Mouse (Mus musculus): ENCODE results near the gene Nfya. TPM values are rescaled to one million over a fixed set of nuclear protein-coding genes. Genes with fewer than 3 reads are reported as not detected.

Nfya gene
- total RNA-seq, 2 experiments from 2014 or later, result 30.3 to 42.0 TPM

DNA sequence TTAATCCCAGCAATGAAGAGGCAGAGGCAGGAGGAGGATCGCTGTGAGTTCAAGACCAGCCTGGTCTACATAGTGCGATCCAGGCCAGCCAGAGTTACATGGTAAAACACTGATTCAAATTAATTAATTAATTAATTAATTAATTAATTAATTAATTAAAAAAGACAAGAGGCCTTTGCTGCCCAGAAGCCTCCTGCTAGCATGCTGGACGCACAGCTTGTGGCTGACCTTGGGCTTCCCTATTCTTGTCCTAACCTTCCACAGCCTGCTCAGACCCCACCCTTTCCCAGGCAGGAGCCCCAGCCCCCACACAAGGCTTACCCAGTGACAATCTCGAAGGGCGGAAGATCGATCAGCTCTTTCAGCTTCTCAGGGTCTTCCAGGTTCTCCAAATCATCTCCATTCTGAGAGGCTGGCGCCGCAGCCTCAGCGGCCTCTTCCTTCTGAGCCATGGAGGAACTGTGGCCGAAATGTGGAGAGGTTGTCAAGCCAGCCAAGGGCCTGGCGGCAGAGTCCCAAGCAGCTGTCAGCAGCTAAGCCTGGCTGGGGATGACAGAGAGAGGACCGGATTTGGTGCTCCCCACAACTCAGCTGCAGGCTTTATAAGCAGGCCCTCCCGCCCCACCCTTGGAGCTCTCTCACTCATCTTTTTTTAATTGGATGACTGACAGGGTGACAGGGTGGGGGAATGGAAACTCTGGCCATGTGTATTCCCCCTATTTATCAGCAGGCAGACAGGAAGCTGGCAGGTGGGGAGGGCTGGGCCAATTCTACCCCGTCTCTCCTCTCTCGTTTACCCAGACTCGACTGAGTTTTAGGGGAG lies 22.7 kb upstream of the Nfya start, which contains the start of gene Apobec2:
TSS of gene Apobec2 (minus strand) at position 773 of the 823 bp plus-strand sequence.
- DNase-seq (ENCODE audit: low spot score in 2 of 2), result no peak

DNA sequence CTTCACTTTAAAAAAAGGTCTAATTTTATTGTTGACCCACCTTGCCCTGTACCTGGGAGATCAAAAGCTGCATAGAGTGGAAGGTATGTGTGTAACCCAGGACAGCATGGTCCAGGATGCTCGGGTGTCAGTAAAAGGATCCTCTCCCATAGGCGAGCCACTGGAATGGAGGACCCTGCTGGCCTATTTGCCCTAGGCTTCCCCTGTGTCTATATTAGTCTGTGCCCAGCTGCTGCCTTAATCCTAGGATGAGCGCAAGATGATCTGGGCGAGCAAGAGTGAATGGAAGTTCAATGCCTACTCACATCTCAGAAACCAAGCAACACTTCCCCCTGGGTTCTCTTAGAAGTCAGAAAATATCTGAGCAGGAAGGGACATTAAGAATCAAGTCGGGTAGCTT lies 21.3 kb upstream of the Nfya start:
- DNase-seq (ENCODE audit: low spot score in 2 of 2), result no peak

DNA sequence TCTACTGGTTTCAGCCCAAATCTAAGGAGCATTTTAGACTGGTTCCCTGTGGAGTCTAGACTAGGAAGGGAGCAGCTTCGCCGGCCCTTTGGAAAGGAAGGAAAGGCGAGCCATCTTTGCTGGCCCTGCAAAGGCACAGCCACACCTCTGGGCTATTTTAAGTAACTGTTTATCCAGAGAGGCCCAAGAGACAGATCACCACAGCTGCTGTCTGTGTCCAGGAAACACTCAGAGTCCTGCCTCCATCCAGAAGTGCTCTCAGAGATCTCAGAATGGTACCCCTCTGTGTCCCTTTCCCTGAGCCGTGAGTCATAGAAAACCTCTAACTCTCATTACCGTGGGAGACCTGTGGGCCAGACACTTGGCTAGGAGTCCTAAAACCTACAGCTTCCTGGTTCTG lies 20.7 kb upstream of the Nfya start:
- no peak for DNase-seq (ENCODE audit: low spot score in 2 of 2)

DNA sequence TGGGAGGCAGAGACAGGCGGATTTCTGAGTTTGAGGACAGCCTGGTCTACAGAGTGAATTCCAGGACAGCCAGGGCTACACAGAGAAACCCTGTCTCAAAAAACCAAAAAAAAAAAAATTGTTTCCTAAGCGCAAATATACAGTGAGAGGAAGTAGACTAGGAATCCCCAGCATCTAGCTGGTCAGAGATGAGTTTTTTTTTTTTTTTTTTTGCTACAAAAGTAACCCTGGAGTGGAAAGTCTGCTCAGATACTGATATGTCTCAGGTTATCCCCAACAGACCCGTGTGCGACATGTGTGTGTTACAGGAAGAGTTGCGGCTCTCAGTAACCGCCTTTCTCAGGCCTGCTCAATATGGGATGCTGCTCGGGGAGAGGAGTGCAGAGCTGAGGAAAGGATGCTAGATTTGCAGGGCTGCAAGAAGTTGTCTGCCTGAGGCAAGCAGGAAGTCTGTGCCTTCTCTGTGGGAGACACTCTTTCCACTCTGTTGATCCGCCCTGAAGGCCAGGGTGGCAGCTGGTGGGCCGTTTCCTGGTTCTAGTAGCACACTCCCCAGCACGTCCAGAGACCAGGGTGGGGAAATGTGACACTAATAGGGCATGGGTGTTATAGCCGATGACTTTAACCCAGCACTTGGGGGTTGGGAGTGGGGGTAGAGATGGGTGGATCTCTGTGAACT lies 18.3 kb upstream of the Nfya start:
- no peak for DNase-seq (ENCODE audit: low spot score in 2 of 2)

DNA sequence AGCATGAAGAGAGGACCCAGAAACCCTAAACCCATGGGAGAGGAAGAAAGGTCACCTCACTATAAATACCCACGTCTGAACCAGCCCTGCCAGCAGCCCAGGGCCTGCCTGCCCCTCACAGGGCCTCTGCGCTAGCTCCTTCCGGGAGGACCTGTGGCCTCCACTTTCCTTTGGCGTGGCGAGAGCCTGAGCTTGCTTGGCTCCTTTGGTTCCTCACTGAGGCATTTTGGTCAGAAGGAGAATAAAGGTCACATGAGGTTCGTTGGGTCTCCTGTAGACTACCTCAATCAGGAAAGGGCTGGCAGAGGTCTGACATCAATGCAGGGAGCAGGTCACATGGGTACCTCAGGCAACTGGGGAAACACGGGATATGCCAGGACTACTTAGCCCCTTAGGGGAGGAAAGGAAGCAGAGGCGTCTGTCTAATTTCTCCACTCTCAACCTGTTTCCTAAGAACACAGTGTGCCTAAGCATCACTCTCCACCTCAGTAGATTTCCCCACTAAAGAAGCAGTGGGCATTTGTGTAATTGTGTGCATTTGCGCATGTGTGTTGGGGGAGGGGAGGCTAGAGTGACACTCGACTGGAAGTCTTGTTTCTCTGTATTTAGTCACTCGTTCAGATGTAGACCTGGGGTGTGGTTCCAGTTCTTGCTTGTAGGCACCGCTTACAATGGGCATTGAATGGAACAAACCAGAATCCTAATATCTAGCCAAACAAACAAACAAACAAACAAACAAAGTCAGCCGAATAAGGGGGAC lies 17.5 kb upstream of the Nfya start:
- no peak for DNase-seq (ENCODE audit: low spot score in 2 of 2)

DNA sequence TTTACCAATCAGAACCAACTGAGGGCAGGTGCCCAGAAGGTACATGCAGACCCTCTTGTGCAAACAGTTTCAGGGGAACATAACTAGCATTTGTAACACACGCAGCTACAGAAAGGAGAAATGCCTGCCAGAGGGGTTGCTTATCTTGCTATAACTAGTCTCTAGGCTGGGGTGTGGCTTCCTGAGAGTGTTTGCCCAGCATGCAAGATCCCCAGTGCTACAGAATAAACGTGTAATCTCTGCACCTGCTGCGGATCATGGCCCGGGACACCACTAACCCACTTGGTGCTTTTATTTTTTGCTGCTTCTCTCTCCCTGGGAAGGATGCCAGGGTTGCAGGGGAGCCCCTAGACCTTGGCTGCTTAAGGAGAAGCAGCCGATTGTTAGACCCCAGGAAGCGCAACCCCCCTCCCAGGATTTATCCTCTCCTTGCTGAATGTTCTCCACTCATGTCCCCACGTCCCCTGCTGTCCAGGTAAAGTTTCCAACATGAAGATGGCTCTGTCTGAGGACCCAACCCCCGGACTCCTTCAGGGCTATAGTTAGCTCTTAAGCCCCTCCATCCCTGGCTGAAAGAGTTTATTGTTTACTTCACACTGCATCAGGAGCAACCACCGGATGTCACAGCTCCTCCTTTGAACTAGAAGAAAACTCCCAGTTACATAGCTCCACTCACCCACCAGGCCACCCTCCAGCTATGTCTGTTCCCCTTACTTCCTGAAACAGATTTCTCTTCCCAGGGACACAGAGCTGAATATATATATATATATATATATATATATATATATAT lies 16.3 kb upstream of the Nfya start:
- DNase-seq (ENCODE audit: low spot score in 2 of 2), result no peak

DNA sequence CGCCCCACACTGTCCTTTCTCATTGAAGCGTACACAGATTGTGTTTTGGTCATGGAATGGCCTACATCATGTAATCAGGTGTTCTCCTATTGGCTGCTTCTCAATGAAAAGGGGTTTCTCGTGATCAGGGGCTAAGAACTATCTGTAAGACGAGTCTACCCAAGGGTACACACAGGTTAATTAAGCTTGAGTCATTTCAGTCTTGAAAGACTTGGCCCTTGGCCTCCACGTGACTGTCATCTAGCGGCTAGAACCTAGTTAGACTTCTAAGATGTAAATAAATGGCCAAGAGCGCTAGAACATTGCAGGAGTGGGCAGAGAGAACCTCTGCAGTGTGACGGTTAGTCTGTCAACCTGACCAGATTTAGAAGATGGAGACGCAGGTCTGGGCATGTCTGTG lies 14.5 kb upstream of the Nfya start:
- DNase-seq (ENCODE audit: low spot score in 2 of 2), result no peak

DNA sequence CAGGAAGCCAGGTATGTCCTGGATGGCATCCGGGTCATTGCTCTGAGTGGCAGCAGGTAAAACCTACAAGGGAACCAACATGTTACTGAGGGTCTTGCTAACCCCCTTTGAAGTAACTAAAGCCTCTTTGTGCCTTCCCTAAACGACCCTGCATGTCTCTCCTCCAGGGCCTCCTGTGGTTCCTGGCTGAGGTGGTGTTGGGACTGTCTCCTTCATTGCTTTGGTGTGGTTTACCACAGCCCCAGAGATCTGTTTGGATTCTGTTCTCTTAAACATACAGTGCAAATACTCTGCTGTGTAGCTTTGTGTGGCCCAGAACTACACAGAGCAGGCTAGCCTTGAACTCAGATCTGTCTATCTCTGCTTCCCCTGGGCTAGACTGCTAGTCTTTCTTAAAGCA lies 9.9 kb upstream of the Nfya start:
- no peak for DNase-seq (ENCODE audit: low spot score in 2 of 2)

DNA sequence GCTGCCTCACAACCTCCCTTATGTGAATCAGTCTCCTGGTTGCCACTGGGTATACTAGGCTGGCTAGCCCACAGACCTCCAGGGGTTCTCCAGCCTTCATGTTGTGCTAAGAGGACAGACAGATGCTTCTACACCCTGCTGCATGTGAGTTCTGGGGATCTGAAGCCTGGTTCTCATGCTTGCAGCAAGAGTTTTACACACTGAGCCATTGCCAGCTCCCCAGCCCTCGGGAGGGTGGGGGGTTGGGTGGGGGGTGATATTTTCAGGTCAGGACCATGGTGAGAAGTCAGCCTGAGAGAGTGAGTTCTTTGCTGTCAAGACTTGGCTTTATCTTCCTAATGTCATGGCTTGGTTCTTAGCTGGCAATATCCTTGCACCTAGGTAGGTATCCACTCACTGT lies 9.1 kb upstream of the Nfya start:
- no peak for DNase-seq (ENCODE audit: low spot score in 2 of 2)

DNA sequence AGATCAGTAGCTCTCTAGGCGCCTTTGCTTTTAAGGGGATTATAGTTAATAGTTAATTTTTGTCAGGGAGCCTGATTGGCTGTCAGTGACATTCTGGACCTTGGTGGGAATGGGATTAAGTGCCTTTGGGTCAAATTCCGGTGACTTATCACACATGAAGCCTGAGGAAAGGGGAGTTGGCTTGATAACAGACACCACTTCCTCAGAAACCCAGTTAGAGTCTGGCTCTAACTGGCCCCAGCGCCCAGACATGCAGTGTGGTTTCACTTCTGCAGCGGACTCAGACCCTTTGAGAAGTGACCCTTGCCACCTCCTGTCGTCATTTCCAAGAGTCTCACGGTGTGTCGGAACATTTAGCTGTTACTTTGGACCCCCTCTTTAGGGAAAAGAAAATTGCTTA lies 8.5 kb upstream of the Nfya start:
- DNase-seq (ENCODE audit: low spot score in 2 of 2), result no peak

DNA sequence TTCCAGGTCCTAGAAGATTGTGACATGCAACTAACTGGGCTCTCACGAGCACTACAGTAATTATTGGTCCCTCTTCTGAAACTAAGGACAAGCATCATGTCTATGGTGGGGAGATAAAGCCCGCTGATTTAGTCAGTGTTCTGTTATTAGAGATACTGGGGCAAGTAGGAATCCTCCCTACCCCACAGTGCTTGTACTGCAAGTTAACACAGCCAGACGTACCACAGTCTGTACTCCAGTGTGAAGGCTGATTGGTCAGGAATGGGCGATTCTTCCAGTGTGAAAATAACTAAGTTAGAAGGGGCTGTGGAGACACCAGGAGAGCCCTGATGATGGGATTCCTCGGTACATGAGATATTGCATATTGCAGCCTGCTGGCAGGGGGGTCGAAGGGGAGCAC lies 7.8 kb upstream of the Nfya start:
- DNase-seq (ENCODE audit: low spot score in 2 of 2), result no peak

DNA sequence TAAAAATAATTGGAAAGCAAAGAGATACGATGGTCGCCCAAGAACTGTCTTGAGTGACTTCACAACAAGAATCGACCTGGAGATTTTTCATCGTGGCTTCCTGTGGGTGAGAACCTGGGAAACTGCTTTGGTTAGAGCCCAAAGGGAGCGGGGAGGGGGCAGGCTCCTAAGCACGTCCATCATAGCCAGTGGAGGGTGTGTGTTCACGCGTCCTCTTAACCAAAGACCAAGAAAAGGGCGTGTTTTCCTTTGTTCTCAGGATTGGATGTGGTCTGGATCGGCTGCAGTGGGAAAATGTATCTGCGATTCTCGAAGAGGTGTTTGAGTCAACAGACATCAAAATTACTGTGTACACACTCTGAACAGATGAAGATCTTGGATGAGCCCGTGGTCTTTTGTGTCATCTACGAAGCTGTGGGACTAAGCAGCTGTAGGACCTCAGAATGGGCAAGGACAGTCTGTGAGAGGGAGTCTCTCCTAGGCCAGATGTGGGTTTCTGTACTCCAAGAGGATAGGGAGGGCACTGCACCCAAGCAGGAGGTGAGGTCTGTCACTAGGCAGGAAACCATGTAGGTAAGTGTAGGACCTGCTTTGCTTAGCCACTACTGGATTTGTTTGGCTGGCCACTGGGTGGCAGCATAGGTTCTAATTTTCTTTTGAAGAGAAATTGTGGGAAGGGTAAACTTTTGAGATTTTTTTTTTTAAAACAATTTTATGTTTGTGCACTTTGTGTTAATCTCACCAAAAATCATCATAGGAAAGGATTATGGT lies 6.9 kb upstream of the Nfya start:
- DNase-seq (ENCODE audit: low spot score in 2 of 2), result peak; percentile 66 to 75

DNA sequence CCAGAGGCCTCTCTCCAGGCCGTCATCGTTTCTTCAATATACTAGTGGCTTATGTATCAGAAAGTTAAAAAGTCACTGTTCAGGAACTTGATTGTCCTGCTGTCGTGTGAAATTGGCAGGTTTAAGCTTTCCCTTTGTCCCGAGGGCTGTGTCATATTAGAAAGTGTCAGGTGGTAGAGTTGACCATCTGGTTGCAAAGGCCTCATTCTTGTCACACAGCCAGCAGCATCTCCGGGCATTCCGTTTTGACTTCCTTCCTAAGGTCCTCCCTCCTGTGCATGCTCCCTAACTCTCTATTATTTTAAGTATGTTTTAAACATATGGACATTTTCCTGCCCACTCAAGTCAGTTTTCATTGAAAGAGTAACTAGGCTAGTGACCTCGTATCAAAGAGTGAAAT lies 6.3 kb upstream of the Nfya start:
- no peak for DNase-seq (ENCODE audit: low spot score in 2 of 2)

DNA sequence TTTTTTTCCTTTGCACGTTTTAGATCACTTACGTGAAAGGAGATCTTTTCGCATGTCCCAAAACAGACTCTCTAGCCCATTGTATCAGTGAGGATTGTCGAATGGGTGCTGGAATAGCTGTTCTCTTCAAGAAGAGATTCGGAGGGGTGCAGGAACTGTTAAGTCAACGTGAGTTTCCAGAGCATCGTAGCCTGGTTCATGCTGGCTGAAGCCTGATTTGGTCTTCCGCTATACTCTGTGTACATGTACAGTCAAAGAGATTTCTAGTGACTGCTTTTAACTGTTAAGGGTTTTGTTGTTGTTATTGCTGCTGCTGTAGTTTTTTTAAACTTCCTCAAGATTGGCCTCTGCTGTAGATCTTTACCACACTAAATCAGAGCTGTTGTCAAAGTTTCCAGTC lies 1.5 kb upstream of the Nfya start:
- no peak for DNase-seq (ENCODE audit: low spot score in 2 of 2)

DNA sequence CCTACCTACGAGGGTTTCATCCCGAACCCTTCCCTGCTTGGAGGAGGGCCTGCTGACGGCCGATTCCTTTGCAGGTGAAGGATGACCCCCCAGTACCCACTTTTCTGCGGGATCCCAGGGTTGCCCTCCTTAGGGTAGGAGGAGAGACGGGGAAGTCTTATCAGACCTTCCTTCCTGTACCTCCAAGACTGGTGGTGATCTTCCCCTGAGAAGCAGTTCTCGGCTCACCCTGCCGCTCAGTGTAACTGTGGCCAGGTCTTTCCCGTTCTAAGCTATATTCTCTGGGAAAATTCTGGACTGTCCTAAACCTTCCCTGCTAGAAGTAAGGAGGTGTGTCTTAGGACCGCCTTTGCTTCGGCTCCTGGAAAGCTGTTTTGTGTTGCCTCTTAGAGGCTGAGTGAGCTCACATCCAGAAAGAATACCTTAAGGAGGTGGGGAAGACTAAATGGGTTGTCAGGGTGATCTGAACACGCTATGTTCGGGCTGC lies 636 bp upstream of the Nfya start:
- DNase-seq (ENCODE audit: low spot score in 2 of 2), result no peak

DNA sequence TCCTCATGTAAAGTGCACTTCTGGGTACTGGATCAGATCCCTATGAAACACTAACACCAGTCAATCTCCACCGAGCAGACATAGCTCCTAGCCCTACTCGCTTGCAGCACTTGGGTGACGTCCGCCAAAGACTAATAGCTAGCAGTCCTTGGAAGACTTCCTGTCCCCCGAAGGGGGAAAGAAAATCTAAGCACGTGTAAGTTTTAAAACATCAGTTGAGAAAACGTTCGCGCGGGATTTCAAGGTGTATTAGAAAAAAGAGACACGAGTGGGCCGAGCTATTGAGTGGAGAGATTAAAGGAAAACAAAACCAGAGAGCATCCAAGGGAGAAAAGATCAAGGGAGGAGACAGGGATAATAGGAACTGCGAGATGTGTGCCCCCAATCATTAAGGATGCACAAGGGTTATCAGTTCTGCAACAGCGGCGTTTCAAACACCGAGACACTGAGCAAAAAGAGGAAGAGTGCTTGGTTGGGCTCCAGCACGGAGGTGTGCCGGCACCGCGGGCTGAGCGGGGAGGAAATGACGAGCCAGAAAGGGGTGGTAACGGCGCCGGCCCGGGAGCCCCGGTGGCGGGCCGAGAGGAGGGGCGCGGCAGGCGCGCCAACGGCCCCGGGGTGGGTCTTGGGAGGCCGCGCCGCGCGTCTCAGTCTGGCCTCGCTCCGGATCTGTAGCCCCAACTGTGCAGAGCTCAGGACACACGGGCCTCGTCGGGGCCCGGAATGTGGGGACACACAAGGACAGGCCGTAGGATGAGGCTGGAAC lies 997 bp downstream of the Nfya start:
- peak; percentile 66 to 67 for DNase-seq (ENCODE audit: low spot score in 2 of 2)

DNA sequence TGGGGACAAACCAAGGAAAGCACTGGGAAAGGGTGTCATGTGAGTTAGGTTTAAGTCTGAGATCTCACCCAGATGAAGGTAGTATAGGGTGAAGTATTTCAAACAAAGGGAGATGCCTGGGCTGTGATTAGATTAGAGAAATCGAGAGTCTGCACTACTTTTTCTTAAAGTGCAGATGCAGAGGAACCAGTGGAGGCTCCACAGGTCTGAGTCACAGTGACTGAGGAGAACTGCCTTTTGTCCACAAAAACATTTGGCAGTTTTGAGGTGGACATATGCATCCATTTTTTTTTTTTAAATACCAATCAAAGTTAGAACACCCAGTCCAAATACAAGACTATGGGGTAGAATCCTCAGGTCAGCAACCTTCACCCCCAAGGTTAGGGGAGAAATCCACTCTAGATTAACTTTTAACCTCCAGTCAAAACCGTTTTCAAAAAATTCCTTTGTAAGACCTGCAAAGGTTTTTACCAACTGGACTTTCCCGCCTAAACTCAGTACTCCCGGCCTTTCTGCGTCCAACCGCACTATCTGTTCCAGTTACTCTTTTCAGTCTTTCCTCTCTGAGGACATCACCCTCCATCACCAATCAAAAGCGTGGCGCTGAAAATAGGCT lies 1.7 kb downstream of the Nfya start:
- no peak for DNase-seq (ENCODE audit: low spot score in 2 of 2)

DNA sequence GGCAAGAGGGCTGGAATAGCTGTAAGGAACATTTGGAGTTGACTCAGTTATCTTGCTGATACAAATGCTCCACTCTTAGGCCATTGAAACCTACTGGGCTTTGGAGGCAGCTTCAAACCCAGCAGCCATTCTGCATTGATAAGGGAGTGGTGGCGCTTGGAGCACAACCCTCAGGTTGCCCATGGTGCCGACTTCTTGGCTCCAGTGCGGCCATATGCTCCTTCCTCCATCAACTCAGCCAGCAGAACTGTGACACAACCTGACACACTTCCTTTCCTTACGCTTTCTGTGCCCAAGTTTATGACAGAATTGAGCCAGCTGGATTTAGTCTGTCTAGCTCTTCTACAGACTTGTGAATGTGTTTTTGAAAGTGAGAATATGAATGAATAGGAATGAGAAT lies 2.6 kb downstream of the Nfya start:
- DNase-seq (ENCODE audit: low spot score in 2 of 2), result no peak

DNA sequence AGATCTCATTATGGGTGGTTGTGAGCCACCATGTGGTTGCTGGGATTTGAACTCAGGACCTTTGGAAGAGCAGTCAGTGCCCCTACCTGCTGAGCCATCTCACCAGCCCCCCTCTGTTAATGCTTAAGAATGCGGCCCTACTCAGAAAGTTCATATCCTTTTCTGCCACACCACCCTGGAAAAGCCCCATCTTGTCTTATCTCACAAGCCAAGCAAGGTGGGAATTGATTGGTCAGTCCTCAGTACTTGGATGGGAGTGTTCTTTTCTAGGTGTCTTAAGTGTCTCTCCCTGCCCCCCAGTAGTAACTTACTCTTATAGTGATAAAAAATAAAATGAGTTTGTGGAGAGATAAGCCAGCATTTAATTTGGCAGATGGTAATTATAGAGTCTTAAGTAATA lies 5.0 kb downstream of the Nfya start:
- DNase-seq (ENCODE audit: low spot score in 2 of 2), result no peak
